Mouse (Mus musculus) brain, embryonic 14.5 days (tissue): Measurements from ENCODE around the gene Tc2n. TPM values are rescaled to one million over a fixed set of nuclear protein-coding genes. Genes with fewer than 3 reads are reported as not detected.

ENCODE experiments used
- DNase-seq: peaks from one replicate; pipeline ENCODE4 v3.0.0-alpha.2; 2011; ENCODE audit warnings: low read depth
- CTCF ChIP-seq: fragments of 200-500 bp; IDR thresholded peaks from 2 replicates; pipeline ENCODE4 v1.5.1; 2012; ENCODE audit warnings: inconsistent platforms, mild to moderate bottlenecking, moderate library complexity, borderline replicate concordance; ENCODE audit not compliant: insufficient read depth, insufficient read length; ENCODE audit errors: extremely low read depth
- POLR2A ChIP-seq: fragments of 200-500 bp; IDR thresholded peaks from 2 replicates; pipeline ENCODE4 v1.6.1; 2012; ENCODE audit warnings: mild to moderate bottlenecking, inconsistent platforms, borderline replicate concordance; ENCODE audit not compliant: poor library complexity, insufficient read depth, insufficient read length, severe bottlenecking; ENCODE audit errors: extremely low read depth
- polyA plus RNA-seq: library from polyadenylated mRNA; depleted of rRNA; stranded (reverse); fragments of >200 nt; gene quantifications from 2 replicates; pipeline ENCODE4 v1.2.3, GENCODE M21; 2012; rRNA removed

The Tc2n gene
- 0.05 and 0.18 TPM in 2 replicates for polyA plus RNA-seq

DNA sequence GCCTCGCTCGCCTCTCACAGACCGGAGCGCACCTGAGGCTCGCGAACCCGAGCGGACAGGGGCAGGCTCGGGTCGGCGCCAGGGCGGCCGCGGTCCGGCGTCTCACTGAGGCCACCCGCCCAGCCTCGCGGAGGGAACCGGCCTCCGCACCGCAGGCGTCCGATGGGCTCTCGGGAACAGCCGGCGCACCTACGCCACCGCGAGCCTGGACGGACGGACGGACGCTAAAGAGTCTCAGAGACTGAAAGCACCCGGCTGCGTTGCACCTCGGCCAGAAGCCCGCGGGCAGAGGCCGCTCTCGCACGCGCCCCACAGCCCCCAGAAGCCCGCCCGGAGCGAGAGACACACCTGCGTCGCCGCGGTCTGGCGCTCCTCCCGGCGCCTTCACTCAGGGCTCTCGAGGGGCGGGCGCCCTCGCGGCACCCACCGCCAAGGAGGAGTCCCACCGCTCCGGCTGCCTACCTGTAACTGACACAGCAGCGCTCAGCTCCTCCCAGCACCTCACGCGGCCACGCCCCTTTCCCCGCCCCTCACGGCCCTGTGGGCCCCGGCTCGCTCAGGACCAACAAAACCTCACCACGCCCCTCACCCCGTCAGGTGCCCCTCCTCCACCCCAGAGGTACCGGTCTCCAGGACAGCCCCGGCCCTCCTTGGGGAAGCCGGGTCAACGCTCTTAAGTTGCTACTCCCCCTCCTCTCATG lies at the start of gene Tc2n:
Gene Tc2n (minus strand): TSS at position 470 of the 701 bp plus-strand sequence.
- peak; percentile 70 for DNase-seq
- TF ChIP-seq CTCF: no peak
- TF ChIP-seq POLR2A: no peak

DNA sequence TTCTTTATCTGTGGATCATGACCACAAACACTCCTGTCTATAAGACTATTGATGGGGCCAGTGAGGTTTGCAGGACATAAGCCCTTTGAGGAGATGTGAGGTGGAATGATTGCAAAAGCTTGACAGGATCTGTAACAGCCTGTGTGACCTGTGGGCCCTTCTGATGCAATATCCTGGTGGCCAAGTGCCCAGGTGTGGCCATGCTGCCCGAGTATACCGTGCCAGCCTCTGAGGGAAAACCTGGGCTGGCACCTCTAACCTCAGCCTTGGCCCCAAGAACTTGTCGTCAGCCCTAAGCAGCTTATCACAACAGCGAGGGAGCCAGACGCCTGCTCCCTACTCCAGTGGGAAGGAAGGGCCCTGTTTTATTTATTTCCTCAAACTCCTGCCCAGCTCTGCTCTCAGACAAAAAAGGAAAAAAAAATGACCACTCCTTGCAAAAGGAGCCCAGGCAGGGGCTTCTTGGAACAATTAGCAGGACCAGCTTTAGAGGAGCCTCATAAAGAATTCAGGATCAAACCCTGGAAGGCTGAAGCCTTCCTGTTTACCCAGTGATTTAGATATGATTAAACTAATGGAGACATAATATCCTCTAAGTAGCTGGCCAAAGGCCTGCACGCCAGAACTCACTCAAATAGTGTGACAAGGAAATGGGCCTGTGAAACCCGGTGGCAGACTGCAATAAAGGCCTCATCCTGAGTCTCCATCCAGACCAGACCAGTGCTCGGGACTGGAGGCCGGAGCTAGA lies 49.2 kb upstream of the Tc2n start:
- no peak for TF ChIP-seq POLR2A
- TF ChIP-seq CTCF: no peak
- peak; percentile 20 for DNase-seq

DNA sequence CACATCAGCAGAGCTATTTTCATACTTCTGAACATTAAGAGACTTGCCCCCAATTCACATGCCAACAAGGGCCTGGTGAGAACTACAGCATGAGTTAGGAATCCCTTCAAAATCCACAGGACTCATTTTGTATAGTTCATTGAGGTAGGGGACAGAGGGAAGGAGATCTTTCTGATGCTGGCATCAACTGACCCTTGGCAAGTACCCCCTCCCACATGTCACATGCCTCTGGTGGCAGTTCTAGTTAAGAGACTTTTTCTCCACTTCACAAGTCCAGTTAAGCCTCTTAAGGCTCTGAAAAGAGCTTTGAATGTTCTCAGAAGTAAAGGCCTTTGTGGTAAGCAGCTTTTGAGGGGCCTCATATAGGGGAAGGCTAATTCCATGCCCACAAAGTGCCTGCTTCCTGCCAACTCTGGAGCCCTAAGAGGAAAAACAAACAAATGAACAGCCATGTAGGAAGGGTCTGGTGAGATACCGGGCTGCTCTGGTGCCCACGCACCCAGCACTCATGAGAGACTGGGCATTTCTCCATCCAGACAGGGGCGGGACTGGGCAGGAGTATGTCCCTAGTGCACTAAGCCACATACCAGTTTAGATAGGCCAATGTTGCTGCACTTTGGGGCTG lies 48.0 kb upstream of the Tc2n start:
- TF ChIP-seq POLR2A: no peak
- TF ChIP-seq CTCF: no peak
- peak; percentile 76 for DNase-seq

- DNase-seq: no peak
- TF ChIP-seq POLR2A (no peak), CTCF (no peak)
These were observed 46.5 kb upstream of the Tc2n start for GRCm38 (mm10) chr12:101764870-101765269.

DNA sequence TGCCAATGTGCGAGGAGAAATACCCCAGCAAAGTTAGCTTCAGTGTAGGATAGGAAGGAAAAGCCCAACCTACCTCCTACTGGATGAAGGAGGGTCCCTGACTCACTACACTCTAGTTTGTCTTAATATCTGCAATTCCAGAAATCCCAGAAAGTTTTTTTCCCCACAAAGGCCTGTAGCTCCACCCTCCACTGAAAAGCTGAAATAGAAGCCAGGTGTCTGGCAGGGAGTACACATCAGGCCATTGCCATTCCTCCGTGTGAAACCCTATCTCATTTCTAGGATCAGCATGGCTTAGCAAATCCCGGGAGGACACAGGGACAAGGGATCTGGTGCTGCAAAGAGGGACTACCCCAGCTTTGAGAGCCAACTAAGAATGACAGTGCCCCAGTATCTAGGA lies 44.7 kb upstream of the Tc2n start:
- TF ChIP-seq POLR2A: no peak
- no peak for DNase-seq

DNA sequence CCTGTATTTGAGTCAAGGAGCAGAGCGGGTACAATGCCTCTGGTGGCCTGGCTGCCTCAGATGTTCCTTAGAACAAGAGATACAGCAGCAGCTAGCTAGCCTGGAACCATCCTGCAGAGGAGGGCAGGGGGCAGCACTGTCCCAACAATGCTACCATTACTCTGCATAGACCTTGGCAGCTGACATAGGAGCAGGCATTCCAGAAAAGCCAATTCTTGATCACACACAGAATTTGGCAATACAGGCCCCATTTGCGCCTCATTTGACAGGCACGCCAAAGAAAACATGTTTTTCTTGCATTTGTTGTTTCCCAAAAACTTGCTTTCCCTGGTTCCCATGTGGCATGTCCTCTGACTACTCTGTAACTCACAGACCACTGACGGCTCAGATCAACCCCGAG lies 43.7 kb upstream of the Tc2n start:
- TF ChIP-seq POLR2A (no peak), CTCF (no peak)

DNA sequence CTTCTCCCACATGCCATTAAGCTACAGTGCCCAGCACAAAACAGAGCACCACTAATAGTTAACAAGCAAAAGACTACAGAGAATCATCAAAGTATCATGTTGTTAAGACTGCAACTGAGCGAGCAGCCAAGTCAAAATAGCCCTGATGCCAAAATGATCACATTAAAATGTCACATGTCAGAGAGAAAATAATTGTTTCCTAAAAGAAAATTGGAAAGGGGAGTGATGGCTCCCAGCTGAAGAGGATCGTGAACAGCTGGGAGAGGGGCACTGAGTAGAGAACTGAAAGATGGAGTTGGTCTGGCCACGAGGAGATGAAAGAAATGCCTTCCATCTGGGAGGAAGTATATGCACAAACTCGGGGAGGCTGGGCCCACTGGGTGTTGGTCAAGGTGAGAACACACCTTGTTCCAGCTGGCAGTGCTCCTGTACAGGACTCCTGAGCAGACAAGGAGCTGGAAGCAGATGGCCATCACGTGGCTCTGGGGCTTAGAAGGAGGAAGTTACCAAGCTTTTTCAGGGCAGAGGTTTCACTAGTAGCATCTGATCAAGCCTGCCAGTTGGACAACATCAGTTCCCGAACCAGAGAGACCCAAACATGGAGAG lies 41.2 kb upstream of the Tc2n start:
- TF ChIP-seq POLR2A (no peak), CTCF (no peak)
- no peak for DNase-seq

More for the DNA sequence above, 43.7 kb upstream of the Tc2n start:
- DNase-seq: no peak

GRCm38 (mm10) chr12:101758698-101759097 lies 40.4 kb upstream of the Tc2n start:
- TF ChIP-seq POLR2A (no peak), CTCF (no peak)
- DNase-seq: no peak

DNA sequence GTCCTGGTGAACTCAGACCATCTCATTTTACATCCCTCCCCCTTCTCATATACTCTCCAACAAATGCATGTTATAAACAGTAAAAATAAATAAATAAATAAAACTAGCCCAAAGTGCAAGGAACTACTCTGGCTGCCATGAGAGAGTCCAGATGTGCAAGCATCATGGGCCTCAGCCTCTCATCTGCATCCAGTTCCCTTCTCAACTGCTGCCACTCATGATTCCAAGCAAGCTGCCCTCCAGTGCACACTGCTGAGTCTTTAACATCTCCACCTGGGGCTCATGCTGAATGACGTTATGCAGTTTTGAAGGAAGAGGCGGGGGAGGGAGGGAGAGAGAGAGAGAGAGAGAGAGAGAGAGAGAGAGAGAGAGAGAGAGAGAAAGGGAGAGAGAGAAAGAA lies 24.1 kb upstream of the Tc2n start:
- no peak for DNase-seq
- TF ChIP-seq CTCF (no peak), POLR2A (no peak)

GRCm38 (mm10) chr12:101740486-101740885 lies 22.2 kb upstream of the Tc2n start:
- TF ChIP-seq CTCF: no peak
- no peak for TF ChIP-seq POLR2A
- DNase-seq: no peak

- no peak for TF ChIP-seq POLR2A
- TF ChIP-seq CTCF: no peak
- no peak for DNase-seq
These were observed 21.7 kb upstream of the Tc2n start for GRCm38 (mm10) chr12:101740045-101740444.
